Mouse (Mus musculus) spleen, adult 2 months (tissue): ENCODE data around the gene Prnp. TPM values are rescaled to one million over a fixed set of nuclear protein-coding genes. Genes with fewer than 3 reads are reported as not detected.

Source experiments
- DNase-seq, 2 experiments: peaks; one replicate each; pipeline versions ENCODE4 v3.0.0 to v3.0.0-alpha.2; 2012 to 2021; ENCODE audit warnings: low spot score in 2 of 2, low read depth in 1 of 2
- H3K27ac ChIP-seq: fragments of 200-500 bp; 2 replicates; pipeline ENCODE4 v1.5.1; 2012; ENCODE audit warnings: low read length, inconsistent platforms; ENCODE audit not compliant: insufficient read depth
- H3K27me3 ChIP-seq: fragments of 200-500 bp; 2 replicates; pipeline ENCODE4 v1.6.1; 2012; ENCODE audit warnings: mild to moderate bottlenecking, moderate library complexity, low read length, inconsistent platforms; ENCODE audit not compliant: control insufficient read depth, insufficient read depth
- H3K36me3 ChIP-seq: fragments of 200-500 bp; 2 replicates; pipeline ENCODE4 v1.6.1; 2012; ENCODE audit warnings: mild to moderate bottlenecking, low read length, inconsistent platforms; ENCODE audit not compliant: control insufficient read depth, insufficient read depth
- H3K4me1 ChIP-seq: fragments of 200-500 bp; 2 replicates; pipeline ENCODE4 v1.6.1; 2011; ENCODE audit warnings: inconsistent platforms; ENCODE audit not compliant: control insufficient read depth, insufficient read depth, insufficient read length
- H3K4me3 ChIP-seq: fragments of 200-500 bp; 2 replicates; pipeline ENCODE4 v1.5.1; 2011; ENCODE audit warnings: mild to moderate bottlenecking, inconsistent platforms; ENCODE audit not compliant: insufficient read depth, insufficient read length; ENCODE audit errors: extremely low read depth
- CTCF ChIP-seq: fragments of 200-500 bp; IDR thresholded peaks from 2 replicates; pipeline ENCODE4 v1.5.1; 2011; ENCODE audit warnings: mild to moderate bottlenecking, inconsistent platforms; ENCODE audit not compliant: insufficient read depth, insufficient read length, insufficient replicate concordance; ENCODE audit errors: extremely low read depth
- POLR2A ChIP-seq: fragments of 200-500 bp; IDR thresholded peaks from 2 replicates; pipeline ENCODE4 v1.6.1; 2011; ENCODE audit warnings: low read depth, low read length, inconsistent platforms
- WGBS: fragments of 180-500 bp; shearing (Covaris S2); methylation state at CpG from one replicate; pipeline ENCODE4 v1.1.7; 2018; 5-methylcytosine and 5-hydroxymethylcytosine counted together
- polyA plus RNA-seq: library from polyadenylated mRNA; depleted of rRNA; stranded (reverse); fragments of >200 nt; gene quantifications from 2 replicates; pipeline ENCODE4 v1.2.3, GENCODE M21; 2012; rRNA removed

Gene Prnp
- polyA plus RNA-seq, 1 experiment = 22.5 TPM

DNA sequence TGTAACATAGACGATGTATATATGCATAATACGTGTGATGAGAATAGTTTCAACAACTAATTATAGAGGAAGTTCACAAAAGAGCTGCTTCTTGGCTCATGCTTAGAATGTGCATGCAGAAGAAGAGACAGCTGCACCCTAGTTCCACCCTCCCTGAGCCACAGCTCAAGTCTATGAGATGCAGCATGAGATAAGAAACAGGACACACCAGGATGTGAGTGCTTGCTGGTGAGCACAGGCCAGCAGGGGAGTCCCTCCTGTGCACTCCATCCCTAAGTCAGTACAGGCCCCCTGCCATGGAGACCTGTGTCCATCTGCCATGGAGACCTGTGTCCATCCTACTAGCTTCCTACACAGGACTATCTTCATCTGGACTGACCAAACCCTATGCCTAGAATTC lies 60.9 kb downstream of the Prnp start:
- H3K4me1 ChIP-seq = no peaks in the 10 kb centered on the region
- WGBS = 70% methylated on average over 2 of the region's 2 CpGs
- DNase-seq = no peak
- no peaks in the 10 kb centered on the region for H3K27me3 ChIP-seq
- no peak overlapping the region for H3K27ac ChIP-seq
- no peaks in the 10 kb centered on the region for H3K36me3 ChIP-seq
- no peak overlapping the region for H3K4me3 ChIP-seq
- TF ChIP-seq POLR2A = no peak
- no peak for TF ChIP-seq CTCF

GRCm38 (mm10) chr2:131971098-131971497 lies 61.4 kb downstream of the Prnp start:
- no peak for TF ChIP-seq CTCF
- no peak for TF ChIP-seq POLR2A
- Histone ChIP-seq H3K27me3 (no peaks in the 10 kb centered on the region), H3K4me1 (no peaks in the 10 kb centered on the region), H3K36me3 (no peaks in the 10 kb centered on the region), H3K27ac (no peak overlapping the region), H3K4me3 (no peak overlapping the region)
- no peak for DNase-seq
- WGBS = 78% methylated on average over 4 of the region's 4 CpGs

- Histone ChIP-seq H3K27ac (no peak overlapping the region), H3K27me3 (no peaks in the 10 kb centered on the region), H3K4me3 (no peak overlapping the region), H3K4me1 (no peaks in the 10 kb centered on the region), H3K36me3 (no peaks in the 10 kb centered on the region)
- 55% methylated on average over 3 of the region's 3 CpGs for WGBS
- TF ChIP-seq POLR2A (no peak), CTCF (no peak)
- DNase-seq = peak in 1 of 2 experiments; percentile 2
Observed at GRCm38 (mm10) chr2:131976663-131977062, 66.9 kb downstream of the Prnp start.

DNA sequence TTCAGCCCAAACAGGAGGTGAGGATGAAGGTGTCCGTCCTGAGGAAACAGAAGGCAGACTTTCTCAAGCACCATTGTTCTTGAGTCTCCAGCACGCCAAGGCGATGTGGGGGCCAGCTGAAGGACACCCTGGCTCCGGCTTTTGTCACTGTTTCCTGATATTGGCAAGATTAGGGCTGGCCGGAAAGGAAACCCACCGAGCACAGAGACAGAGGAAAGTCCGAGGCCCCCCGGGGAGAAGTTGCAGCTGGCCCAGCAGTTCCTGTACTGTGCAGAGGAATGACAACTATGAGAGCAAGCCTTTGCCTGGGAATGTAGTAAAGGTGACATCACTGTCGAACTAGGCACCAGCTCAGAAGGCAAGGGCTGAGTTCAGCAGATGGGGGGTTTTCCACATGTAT lies 71.1 kb downstream of the Prnp start:
- Histone ChIP-seq H3K4me1 (no peaks in the 10 kb centered on the region), H3K27me3 (no peaks in the 10 kb centered on the region), H3K36me3 (no peaks in the 10 kb centered on the region), H3K27ac (no peak overlapping the region), H3K4me3 (no peak overlapping the region)
- 30% methylated on average over 9 of the region's 9 CpGs for WGBS
- TF ChIP-seq CTCF (no peak), POLR2A (no peak)
- DNase-seq = peak in 1 of 2 experiments; percentile 2

- 7% methylated on average over 6 of the region's 6 CpGs for WGBS
- no peak overlapping the region for H3K27ac ChIP-seq
- no peaks in the 10 kb centered on the region for H3K27me3 ChIP-seq
- no peak overlapping the region for H3K4me3 ChIP-seq
- H3K4me1 ChIP-seq = no peaks in the 10 kb centered on the region
- DNase-seq = peak; percentile 55 to 60
- no peak for TF ChIP-seq POLR2A
- TF ChIP-seq CTCF = peak; percentile 80; the same call in 1 of the 2 replicates
- no peaks in the 10 kb centered on the region for H3K36me3 ChIP-seq
Observed at GRCm38 (mm10) chr2:131982546-131983196, 72.9 kb downstream of the Prnp start.

DNA sequence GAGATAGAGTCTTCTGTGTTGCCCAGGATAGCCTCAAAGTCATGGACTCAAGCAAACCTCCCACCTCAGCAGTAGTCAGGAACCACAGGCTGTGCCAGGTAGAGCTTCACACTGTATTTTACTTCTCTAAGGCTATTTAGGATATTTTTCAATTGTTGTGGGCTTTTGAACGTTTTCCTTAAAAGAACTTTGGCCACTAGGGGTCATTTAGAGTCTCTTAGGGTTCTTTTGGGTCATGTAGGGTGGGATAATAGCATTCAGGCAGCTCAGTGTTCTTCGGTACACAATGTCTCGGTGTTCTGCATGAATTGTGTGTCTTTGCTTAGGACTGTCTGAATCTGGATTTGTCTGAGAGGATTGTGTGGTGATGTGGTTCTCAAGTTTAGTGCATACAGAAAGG lies 78.2 kb downstream of the Prnp start:
- H3K36me3 ChIP-seq = no peaks in the 10 kb centered on the region
- 42% methylated on average over 3 of the region's 3 CpGs for WGBS
- H3K4me3 ChIP-seq = no peak overlapping the region
- H3K27me3 ChIP-seq = no peaks in the 10 kb centered on the region
- no peak overlapping the region for H3K27ac ChIP-seq
- H3K4me1 ChIP-seq = peaks cover 4% of the 10 kb centered on the region; the same call in 1 of the 2 replicates
- TF ChIP-seq POLR2A = no peak
- TF ChIP-seq CTCF = no peak
- no peak for DNase-seq

Other genes with a start within 250 kb of the Prnp start
- gene Erv3, start 50.2 kb upstream of the Prnp start, polyA plus RNA-seq = not detected in 2 replicates
- gene Prn, start within 50 bp of the Prnp start, polyA plus RNA-seq = not detected in 2 replicates
- 1.2 and 1.4 TPM in 2 replicates for gene Prnd, start 40.9 kb downstream of the Prnp start, polyA plus RNA-seq
- 70.2 and 85.9 TPM in 2 replicates for gene Rassf2, start 120.3 kb downstream of the Prnp start, polyA plus RNA-seq
- gene Slc23a2, start 235.2 kb downstream of the Prnp start, polyA plus RNA-seq = 18.7 and 20.6 TPM in 2 replicates